Mouse (Mus musculus): Measurements from ENCODE around the gene Tgfbr2.

The Tgfbr2 gene

DNA sequence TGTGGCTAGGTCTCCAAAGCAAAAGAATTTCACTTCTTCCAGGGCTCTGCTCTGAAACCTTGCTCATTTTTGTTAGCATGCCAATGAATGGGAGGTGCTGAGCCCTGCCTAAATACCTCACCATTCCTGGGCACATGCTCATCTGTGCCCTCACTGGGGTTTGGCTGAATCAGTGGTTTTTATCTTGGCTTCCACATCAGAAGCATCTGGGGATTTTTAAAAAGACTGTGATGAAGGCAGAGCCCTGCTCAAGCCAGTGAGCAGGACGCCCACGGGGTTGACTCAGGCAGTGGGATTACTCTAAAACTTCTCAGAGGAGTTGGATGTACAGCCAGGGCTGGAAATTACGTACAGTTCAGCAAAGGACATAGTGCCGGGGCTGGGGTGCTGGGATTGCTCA lies 22.3 kb downstream of the Tgfbr2 start:
- no peak for DNase-seq

GRCm38 (mm10) chr9:116150725-116151396 lies 24.3 kb downstream of the Tgfbr2 start:
- no peak for DNase-seq

- DNase-seq: no peak
These were observed 26.4 kb downstream of the Tgfbr2 start for GRCm38 (mm10) chr9:116148809-116149208.

DNA sequence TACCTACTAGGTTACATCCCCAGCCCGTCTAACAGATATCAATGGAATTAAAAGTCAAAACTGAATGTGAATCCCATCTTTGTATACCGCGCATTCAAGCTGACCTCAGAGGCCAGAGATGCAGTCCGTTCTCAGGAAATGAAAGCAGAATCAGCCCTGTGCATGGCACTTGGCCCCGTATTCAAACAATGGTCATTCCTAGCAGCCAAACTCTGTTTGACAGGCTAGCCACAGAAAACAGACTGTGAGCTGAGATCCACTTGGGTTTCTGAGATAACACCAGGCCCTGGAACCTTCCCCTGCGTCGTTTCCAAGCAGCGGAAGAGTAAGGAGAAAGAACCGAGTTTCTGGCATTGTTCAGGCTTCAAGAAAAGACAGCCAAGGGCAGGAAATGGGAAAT lies 28.9 kb downstream of the Tgfbr2 start:
- DNase-seq: no peak

DNA sequence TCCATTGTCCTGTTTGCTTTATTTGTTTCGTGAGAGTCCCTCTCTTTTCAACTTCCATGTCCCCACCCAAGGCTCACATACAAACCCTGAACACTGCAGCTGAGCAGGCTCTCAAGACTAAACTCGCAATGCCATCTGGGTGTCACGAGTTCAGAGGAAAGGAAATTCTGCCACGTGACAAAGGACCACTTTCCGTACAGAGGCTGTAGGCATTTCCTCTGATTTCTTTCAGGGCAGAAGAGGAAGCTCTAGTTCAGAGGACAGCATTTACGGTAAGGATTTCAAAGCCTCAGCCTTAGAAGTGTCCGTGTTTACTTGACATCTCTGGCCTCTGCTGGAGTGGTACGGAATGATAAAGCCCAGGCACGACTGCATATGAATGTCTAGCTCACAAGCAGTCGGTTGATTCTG lies 29.9 kb downstream of the Tgfbr2 start:
- DNase-seq: peak; percentile 61 to 66

- DNase-seq: no peak
These were observed 34.7 kb downstream of the Tgfbr2 start for GRCm38 (mm10) chr9:116140422-116140821.

- no peak for DNase-seq
These were observed 35.6 kb downstream of the Tgfbr2 start for GRCm38 (mm10) chr9:116139549-116139948.

DNA sequence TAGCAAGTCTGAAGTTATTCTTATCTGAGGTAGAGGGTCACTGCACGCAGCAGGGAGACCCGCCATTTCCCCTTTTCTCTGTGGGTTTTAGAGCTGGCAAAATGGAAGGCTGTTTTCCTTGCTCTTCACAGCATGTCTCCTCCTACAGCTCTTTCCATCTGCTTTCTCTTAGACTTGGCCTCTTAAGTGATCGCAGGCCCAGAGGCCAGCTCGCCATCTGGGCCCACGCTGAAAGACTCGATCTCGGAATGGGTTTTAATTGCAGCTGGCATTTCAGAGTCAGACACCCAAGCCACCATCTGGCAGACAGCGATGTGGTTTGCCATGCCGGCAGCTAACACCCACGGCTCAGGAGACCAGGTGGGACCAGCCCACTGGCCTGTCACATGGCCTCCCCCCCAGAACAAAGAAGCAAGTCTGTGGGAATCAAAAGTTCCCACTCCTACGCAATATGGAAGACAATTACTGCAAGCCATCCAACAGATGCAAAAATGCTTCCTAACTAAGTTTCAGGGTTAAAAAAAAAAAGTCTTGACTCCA lies 36.5 kb downstream of the Tgfbr2 start:
- DNase-seq: no peak

- DNase-seq: no peak
These were observed 37.5 kb downstream of the Tgfbr2 start for GRCm38 (mm10) chr9:116137645-116138044.

DNA sequence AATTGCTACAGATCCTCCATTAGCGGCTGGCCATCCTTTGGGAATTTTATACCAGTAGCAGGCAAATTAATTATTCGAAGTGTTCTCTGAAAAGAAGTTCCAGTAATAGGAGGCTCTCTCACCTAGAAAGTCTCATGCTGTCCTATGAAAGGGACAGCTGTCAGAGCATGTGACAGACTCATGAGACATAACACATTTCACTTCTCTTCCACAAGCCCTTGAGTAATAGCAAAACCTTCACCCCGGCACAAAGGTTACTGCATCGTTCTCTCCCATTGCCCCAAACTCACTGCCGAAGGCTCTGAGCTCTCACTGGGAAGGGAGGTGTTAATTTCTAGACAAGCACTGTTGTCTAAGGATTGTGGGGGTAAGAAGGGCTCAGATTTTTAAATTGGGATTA lies 38.3 kb downstream of the Tgfbr2 start:
- DNase-seq: no peak

- DNase-seq: no peak
These were observed 39.0 kb downstream of the Tgfbr2 start for GRCm38 (mm10) chr9:116136146-116136545.

- no peak for DNase-seq
These were observed 40.7 kb downstream of the Tgfbr2 start for GRCm38 (mm10) chr9:116134488-116134887.

DNA sequence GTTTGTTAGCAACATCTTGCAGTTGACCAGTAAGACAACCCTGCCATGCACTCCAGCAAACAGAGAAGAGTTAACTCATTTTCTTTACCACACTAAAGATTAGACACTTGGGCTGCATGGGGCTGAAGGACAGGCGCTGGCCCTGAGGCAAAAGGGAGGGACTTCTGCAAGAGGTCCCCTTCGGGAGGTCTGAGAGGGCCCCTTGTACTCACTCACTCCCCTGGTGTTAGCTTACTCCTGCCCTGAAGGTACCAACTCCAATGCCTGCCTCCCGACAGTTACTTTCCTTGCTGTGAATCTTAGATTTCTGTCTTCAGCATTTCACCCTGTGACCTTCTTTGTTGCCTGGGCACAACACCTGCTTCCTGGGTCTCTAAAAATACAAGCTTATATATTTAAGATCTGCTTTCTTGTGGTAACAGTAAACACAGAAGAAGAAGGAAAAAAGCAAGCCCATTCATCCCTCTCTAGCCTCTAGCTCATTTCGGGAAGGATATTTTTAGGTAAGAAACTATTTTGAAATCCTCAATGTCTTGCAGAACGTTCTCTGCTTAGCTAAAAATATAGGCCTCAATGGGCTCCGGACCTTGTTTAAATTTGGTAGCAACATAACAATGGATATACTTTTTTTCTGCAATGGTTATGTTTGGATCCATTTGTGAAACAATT lies 41.7 kb downstream of the Tgfbr2 start:
- no peak for DNase-seq

- DNase-seq: no peak
These were observed 46.3 kb downstream of the Tgfbr2 start for GRCm38 (mm10) chr9:116128886-116129285.

DNA sequence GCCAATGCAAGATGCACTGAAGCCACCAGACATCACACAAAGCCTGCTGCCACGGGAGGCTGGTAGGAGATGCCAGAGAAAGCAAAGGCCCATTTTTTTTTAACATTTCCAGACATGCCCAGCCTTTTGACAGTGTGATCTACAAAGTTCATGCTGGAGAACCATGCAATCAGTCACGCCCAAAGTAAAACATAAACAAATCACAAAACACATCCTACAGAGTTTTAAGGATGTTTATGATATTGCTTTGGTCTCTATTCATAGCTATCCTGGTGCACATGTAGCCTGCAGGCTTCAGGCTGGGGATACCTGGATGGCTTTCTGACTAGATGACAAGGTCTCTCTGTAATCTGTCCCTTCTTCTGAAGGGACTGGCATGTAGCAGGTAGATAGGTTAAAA lies 46.8 kb downstream of the Tgfbr2 start:
- DNase-seq: no peak

GRCm38 (mm10) chr9:116126494-116126893 lies 48.7 kb downstream of the Tgfbr2 start:
- DNase-seq: no peak

GRCm38 (mm10) chr9:116122969-116123589 lies 52.1 kb downstream of the Tgfbr2 start:
- peak; percentile 45 to 80 for DNase-seq

- peak in 1 of 2 experiments; percentile 47 for DNase-seq
These were observed 52.6 kb downstream of the Tgfbr2 start for GRCm38 (mm10) chr9:116122544-116122943.

DNA sequence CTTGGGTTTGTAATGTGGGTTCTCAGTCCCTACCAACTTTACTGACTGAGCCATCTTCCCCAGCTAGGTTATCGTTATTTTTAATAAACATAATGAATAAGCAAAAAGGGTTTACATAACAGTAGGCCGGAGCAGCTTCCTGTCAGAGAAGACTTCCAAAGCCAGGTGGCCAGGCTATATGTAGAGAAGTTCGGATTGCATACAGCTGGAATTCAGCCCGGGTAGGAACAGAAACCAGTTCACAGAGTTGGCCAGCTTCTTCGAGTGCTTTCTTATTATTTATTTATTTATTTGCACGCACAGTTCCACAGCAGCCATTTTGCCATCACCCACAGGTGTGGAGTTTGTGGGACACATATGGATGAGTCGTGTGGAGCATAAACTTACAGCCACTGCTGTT lies 53.7 kb downstream of the Tgfbr2 start:
- DNase-seq: no peak

DNA sequence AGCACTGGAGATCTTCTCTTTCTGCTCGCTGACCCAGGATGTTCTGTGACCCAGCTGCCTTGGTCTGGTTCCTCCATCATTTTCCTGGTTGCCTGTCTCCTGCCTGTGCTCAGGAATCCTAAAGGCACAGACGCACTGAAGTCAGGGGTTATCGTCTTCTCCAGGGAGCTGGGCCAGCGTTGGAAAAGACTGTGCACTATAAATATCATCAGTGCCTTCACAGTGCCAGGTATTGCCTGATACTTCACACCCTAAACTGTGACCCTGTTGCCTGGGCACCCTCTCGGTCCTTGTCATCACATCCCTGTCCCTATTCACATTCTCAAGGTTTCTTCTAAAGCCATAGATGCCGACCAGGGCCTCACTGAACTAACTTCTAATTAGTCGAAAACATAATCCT lies 55.2 kb downstream of the Tgfbr2 start:
- no peak for DNase-seq

GRCm38 (mm10) chr9:116118332-116118872 lies 56.8 kb downstream of the Tgfbr2 start:
- DNase-seq: no peak

- DNase-seq: no peak
These were observed 59.3 kb downstream of the Tgfbr2 start for GRCm38 (mm10) chr9:116115875-116116274.

DNA sequence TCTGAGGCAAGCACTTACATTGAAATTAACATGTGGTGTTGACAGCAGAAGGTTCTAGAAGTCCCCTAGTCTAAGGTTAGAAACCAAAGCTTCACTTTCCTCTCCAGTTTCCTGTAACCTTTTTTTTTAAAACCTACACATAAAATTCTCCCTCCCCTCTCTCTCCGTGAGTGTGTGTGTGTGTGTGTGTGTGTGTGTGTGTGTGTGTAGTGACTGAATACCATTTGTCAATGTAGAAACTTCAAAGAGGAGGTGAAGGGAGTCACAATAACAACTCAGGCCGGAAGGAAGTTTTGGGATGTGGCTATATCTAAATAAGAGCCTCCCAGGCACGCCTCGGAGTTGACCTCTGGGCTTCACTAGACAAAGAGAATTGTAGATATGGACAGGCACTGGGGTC lies 60.8 kb downstream of the Tgfbr2 start:
- DNase-seq: peak; percentile 53 to 68

Data from lung, postnatal 4 days (tissue).